Mouse (Mus musculus): ENCODE measurements around the gene Tssc4. TPM values are rescaled to one million over a fixed set of nuclear protein-coding genes. Genes with fewer than 3 reads are reported as not detected.

The Tssc4 gene
- total RNA-seq, 2 experiments from 2014 or later, result 38.0 to 41.5 TPM

GRCm38 (mm10) chr7:143034519-143035450 is 34.3 kb upstream of the Tssc4 start:
- intact Hi-C loops (cut with DNase I), result no loop called here
- Histone ChIP-seq H3K4me3 (no peak overlapping the region), H3K27ac (no peak overlapping the region)
- no peak for TF ChIP-seq CTCF (IDR thresholded peaks at IDR 0.05)
- DNase-seq (ENCODE audit: extremely low spot score in 1 of 2, low spot score in 2 of 2), result no peak

DNA sequence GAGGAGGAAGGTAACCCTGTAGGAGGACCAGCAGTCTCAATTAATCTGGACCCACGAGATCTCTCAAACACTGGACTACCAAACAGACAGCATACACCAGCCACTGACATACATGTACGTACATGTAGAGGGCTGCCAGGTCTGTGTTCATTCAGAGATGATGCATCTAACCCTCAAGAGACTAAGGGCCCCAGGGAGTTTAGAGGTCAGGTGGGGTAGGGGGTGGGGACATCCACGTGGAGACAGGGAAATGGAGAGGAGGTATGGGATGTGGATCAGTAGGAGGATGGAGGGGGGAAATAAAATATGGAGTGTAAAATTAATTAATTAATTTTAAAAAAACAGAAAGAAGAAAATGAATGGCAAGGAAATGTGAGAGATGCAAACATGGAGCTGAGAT is 32.3 kb upstream of the Tssc4 start:
- DNase-seq (ENCODE audit: extremely low spot score in 1 of 2, low spot score in 2 of 2), result no peak
- no peak for TF ChIP-seq CTCF (IDR thresholded peaks at IDR 0.05)
- intact Hi-C loops (cut with DNase I), result no loop called here
- no peak overlapping the region for H3K27ac ChIP-seq
- no peak overlapping the region for H3K4me3 ChIP-seq

DNA sequence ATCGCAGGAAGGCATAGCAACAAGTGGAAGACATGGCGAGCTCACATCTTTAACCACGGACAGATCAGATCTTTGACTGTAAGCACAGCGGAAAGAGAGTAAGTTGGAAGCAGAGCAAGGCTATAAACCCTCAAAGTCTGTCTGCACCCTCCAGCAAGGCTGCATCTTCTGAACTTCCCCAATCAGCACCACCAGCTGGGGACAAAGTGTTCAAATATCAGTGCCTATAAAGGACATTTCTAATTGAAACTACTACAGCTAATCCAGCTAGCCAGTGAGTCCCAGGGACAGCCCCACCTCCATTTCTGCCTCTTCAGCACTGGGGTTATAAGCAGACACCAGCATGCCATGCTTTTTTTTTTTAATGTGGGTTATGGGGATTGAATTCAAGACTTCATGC is 31.7 kb upstream of the Tssc4 start:
- TF ChIP-seq CTCF (IDR thresholded peaks at IDR 0.05), result no peak
- no peak overlapping the region for H3K27ac ChIP-seq
- no peak for DNase-seq (ENCODE audit: extremely low spot score in 1 of 2, low spot score in 2 of 2)
- intact Hi-C loops (cut with DNase I), result no loop called here
- H3K4me3 ChIP-seq, result no peak overlapping the region

DNA sequence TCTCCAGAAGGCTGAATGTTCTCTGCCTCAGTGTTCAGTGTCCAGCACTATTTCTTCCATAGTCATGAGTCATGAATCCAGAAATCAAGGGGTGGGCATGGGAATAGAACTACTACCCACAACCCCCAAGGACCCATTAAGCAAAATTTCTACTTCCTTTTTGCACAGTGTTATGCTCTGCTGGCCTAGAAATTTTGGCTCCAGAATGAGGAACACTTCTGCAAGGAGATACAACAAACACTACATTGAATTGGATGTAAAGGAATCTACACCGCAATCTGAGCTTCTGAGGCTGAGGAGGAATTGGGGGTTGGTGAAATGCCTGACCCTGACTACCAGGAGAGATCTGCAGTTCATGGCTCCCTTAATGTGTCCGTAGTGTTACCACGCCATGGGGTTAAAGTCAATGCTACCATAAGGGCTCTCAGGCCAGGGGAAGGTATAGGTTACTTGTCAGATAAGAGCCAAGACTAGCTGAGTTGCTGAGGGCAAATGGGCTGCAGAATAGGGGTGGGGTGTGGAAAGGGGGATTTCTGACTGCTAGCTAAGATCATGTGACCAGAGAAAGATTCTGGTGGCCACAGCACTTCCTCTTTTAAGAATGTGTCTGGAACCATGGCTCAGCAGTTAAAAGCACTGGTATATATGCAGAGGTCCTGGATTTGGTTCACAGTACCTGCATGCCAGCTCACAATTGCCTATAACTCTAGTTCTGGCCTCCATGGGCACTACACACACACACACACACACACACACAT is 30.7 kb upstream of the Tssc4 start:
- no peak for DNase-seq (ENCODE audit: extremely low spot score in 1 of 2, low spot score in 2 of 2)
- no peak overlapping the region for H3K4me3 ChIP-seq
- no peak overlapping the region for H3K27ac ChIP-seq
- intact Hi-C loops (cut with DNase I), result no loop called here
- TF ChIP-seq CTCF (IDR thresholded peaks at IDR 0.05), result no peak

DNA sequence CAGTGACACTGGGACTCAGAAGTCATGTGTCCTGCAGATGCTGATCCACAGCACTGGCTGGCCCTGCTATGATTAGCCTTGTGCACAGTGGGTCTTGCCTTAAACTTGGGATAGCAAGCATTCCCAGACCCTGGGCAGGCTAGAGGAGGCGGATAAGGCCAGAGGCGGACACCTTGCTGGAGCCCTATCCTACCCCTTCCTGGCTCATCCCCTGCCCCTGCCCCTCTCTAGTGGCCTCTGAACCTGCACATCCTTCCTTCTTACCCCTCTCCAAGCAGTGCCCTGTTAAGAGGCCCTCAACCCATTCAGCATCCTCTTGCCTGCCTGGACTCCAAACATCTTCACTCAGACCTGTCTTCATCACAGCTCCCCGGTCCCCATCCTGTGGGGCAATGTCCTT is 28.5 kb upstream of the Tssc4 start:
- no peak overlapping the region for H3K27ac ChIP-seq
- intact Hi-C loops (cut with DNase I), result no loop called here
- no peak overlapping the region for H3K4me3 ChIP-seq
- no peak for DNase-seq (ENCODE audit: extremely low spot score in 1 of 2, low spot score in 2 of 2)
- no peak for TF ChIP-seq CTCF (IDR thresholded peaks at IDR 0.05)

DNA sequence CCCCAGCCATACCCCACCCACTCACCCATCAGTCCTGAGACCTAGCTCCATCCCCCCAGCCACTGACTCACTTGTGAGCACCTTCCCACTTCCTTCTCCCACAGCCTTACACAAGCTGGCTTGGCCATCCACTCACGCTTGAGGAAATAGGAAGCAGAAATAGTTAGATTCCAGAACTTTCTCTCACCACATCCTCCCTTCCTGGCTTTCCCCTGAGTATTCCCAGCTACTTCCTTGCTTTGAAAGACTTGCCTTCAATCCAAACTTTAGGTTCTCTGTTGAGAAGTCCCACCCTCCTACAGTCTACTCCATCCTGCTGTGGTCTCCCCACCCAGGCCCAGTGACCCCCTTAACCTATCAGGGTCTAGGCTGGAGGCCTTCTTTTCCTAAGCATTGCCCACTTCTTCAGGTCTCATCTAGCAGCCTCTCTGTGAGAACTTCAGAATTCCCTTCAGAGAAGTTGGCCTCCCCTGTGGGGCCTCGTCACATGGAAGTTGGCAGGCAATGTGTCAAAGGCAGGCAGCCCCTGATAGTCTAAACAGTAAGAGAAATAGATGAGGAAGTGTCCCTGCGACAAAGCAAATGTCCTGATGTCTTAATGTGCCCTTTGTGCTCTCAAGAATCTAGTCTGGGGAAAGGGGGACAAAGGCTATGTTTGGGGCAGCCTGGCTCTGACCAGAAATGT is 27.8 kb upstream of the Tssc4 start:
- DNase-seq (ENCODE audit: extremely low spot score in 1 of 2, low spot score in 2 of 2), result no peak
- TF ChIP-seq CTCF (IDR thresholded peaks at IDR 0.05), result no peak
- intact Hi-C loops (cut with DNase I), result no loop called here
- no peak overlapping the region for H3K4me3 ChIP-seq
- H3K27ac ChIP-seq, result peak overlapping the region; percentile 71

- intact Hi-C loops (cut with DNase I), result no loop called here
- Histone ChIP-seq H3K4me3 (no peak overlapping the region), H3K27ac (peak overlapping the region; percentile 71)
- TF ChIP-seq CTCF (IDR thresholded peaks at IDR 0.05), result no peak
- DNase-seq (ENCODE audit: extremely low spot score in 1 of 2, low spot score in 2 of 2), result no peak
Observed at GRCm38 (mm10) chr7:143042089-143042488, 27.0 kb upstream of the Tssc4 start.

- intact Hi-C loops (cut with DNase I), result no loop called here
- H3K27ac ChIP-seq, result peak overlapping the region; percentile 71
Observed at GRCm38 (mm10) chr7:143042897-143043300, 26.1 kb upstream of the Tssc4 start.

DNA sequence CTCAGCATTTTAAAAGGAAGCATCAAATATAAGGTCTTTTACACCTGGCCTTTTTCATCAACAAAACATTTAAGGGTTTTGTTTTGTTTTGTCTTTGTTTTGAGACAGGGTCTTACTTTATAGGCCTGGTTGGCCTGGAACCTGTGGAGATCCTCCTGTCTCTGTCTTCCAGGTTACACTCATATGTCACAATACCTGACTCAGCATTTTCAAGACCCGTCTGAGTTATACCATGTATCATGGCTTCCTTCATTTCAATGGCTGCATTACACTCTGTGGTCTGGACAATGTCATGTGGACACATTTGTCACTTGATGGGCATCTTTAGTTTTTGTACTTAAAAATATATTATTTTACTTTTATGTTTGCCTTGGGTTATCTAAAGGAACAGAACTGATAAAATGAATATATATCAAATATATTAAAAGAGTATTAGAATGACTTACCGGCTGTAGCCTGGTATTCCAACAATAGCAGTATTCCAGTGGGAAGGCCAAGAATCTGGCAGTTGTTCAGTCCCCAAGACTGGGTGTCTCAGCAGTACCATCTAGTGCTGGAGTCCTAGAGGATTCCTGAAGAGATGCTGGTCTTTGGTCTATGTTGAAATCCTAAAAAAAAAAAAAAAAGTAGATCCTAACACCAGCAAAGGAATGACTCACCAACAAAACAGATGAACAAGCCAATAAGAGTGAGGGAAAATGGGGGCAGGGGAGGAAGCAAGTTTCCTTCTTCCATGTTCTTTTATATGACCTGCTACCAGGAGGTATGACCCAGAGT is 24.8 kb upstream of the Tssc4 start:
- H3K4me3 ChIP-seq, result no peak overlapping the region
- TF ChIP-seq CTCF (IDR thresholded peaks at IDR 0.05), result no peak
- H3K27ac ChIP-seq, result no peak overlapping the region
- DNase-seq (ENCODE audit: extremely low spot score in 1 of 2, low spot score in 2 of 2), result no peak
- intact Hi-C loops (cut with DNase I), result no loop called here

More at GRCm38 (mm10) chr7:143042897-143043300, 26.1 kb upstream of the Tssc4 start:
- TF ChIP-seq CTCF (IDR thresholded peaks at IDR 0.05), result no peak
- H3K4me3 ChIP-seq, result no peak overlapping the region
- no peak for DNase-seq (ENCODE audit: extremely low spot score in 1 of 2, low spot score in 2 of 2)

- no peak overlapping the region for H3K27ac ChIP-seq
- no peak overlapping the region for H3K4me3 ChIP-seq
- no peak for DNase-seq (ENCODE audit: extremely low spot score in 1 of 2, low spot score in 2 of 2)
- intact Hi-C loops (cut with DNase I), result no loop called here
- peak; percentile 10 for TF ChIP-seq CTCF (IDR thresholded peaks at IDR 0.05)
Observed at GRCm38 (mm10) chr7:143044826-143045206, 24.2 kb upstream of the Tssc4 start.

- no peak overlapping the region for H3K27ac ChIP-seq
- no peak for DNase-seq (ENCODE audit: extremely low spot score in 1 of 2, low spot score in 2 of 2)
- intact Hi-C loops (cut with DNase I), result no loop called here
- H3K4me3 ChIP-seq, result no peak overlapping the region
- no peak for TF ChIP-seq CTCF (IDR thresholded peaks at IDR 0.05)
Observed at GRCm38 (mm10) chr7:143046358-143046757, 22.7 kb upstream of the Tssc4 start.
